Mouse (Mus musculus): ENCODE results near the gene Rpl7l1. TPM values are rescaled to one million over a fixed set of nuclear protein-coding genes. Genes with fewer than 3 reads are reported as not detected.

Rpl7l1 gene
- polyA plus RNA-seq (2014; fragmentation: Nextera tagmentation; extraction: Ambion mirVana), result 84.6 and 86.7 TPM in 2 replicates

DNA sequence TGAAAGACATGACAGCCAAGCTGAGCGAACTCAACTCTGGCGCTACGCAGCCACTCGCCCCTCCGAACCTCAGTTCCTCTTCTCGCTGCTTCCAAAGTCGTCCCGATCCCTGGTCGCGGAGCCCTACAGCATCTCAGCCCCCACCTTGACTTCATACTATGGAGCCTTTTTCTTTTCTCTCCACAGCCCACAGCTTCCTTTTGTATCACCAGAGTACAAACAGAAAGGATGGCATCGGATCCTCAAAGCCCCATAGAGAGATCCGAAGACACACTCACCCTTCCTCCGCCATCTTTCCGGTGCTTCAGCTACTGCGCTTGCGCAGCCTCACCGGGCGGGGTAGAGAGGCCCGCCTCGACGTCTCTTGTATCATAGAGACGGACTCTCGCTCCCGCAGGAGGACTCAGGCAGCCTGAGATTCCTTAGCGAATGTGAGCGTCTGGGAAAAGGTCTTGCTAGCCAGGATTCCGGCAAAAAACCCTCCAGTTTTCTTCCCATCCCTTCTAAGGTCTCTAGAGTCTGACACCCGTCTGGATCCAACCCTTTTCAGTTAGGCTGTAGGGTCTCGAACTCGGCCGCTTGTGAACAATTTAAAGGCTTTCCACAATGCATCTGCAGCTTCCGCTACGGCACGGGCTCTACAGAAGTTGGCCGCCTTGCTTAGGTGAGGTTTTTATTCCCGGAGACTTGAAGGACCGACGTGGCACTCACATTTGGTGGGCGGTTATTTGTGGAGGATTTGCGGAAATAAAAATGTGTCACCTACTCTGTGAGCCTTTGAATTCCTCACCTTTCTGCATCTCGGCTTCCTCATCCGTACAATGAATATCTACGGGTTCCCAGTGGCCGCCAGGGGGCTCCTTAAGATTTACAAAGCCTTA, at the start of gene Rpl7l1:
Gene Rpl7l1, minus strand, starts transcription at position 332 of the 881 bp plus-strand sequence.
- peak within 1 kb of the TSS; percentile 65 to 95 for H3K4me3 ChIP-seq (ENCODE audit: control insufficient read depth in 1 of 2, insufficient read depth in 1 of 2, low read depth in 1 of 2, low read length in 2 of 2)
- H3K4me1 ChIP-seq (ENCODE audit: control insufficient read depth in 2 of 2, insufficient read depth in 2 of 2, low read length in 2 of 2), result peaks cover 0 to 6% of the 10 kb centered on the region in 2 experiments; a peak in 2 of 4 replicates
- ATAC-seq (ENCODE audit: insufficient number of reproducible peaks, insufficient read depth, low FRiP score, low read depth), result peak; percentile 89
- H3K4me2 ChIP-seq (ENCODE audit: low read length), result peak within 1 kb of the TSS; percentile 71
- no peaks in the 10 kb centered on the region for H3K9me3 ChIP-seq (ENCODE audit: control insufficient read depth, low read length)
- H3K27ac ChIP-seq (replicated peaks in 1 of 2; ENCODE audit: control insufficient read depth in 1 of 2, insufficient read depth in 1 of 2, low read depth in 2 of 2, low read length in 2 of 2), result peak within 1 kb of the TSS; percentile 85 to 92
- H3K27me3 ChIP-seq (ENCODE audit: control insufficient read depth, insufficient read depth, low read length), result no peaks in the 10 kb centered on the region
- WGBS, result under 1% methylated on average over 44 of the region's 44 CpGs
- peak within 1 kb of the TSS; percentile 86 for H3K9ac ChIP-seq (ENCODE audit: low read length)
- H3K36me3 ChIP-seq (ENCODE audit: control insufficient read depth, insufficient read depth, low read length), result peaks cover 36% of the 10 kb centered on the region

DNA sequence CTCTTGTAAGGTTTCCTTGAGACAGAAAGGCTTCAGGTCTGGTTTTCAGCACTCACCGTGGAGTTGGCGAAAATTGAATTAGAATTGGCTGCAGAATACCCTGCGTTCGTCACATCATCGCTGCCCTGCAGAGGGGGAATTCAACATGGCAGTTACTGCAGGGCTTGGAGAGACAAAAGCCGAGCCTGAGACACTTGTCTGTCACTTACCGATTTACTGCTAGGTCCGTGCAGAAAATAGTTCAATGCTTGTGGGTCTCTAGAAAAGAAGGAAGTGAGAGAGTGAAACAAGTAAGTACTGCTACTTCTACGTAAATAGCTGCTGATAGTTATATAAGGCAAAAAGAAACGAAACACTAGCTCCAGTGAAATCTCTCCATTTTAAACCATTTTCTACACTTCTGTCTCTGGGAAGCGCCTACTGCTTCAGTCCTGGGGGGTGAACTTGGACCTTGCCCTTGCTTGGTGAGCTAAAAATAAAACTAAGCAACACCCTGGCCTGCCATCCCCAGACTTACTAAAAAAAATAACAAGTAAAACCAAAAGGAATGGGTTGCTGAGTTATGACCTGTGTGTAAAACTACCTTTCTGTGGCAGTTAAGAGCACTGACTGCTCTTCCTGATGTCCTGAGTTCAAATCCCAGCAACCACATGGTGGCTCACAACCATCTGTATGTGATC, 47.5 kb upstream of the Rpl7l1 start:
- Histone ChIP-seq H3K27ac (replicated peaks in 1 of 2; ENCODE audit: control insufficient read depth in 1 of 2, insufficient read depth in 1 of 2, low read depth in 2 of 2, low read length in 2 of 2) (no peak overlapping the region), H3K27me3 (ENCODE audit: control insufficient read depth, insufficient read depth, low read length) (no peaks in the 10 kb centered on the region), H3K4me2 (ENCODE audit: low read length) (no peak overlapping the region), H3K36me3 (ENCODE audit: control insufficient read depth, insufficient read depth, low read length) (peaks cover 32% of the 10 kb centered on the region), H3K9ac (ENCODE audit: low read length) (no peak overlapping the region), H3K9me3 (ENCODE audit: control insufficient read depth, low read length) (no peaks in the 10 kb centered on the region), H3K4me3 (ENCODE audit: control insufficient read depth in 1 of 2, insufficient read depth in 1 of 2, low read depth in 1 of 2, low read length in 2 of 2) (no peak overlapping the region), H3K4me1 (ENCODE audit: control insufficient read depth in 2 of 2, insufficient read depth in 2 of 2, low read length in 2 of 2) (peaks cover 0 to 2% of the 10 kb centered on the region in 2 experiments; a peak in 1 of 4 replicates)
- 80% methylated on average over 11 of the region's 11 CpGs for WGBS
- no peak for ATAC-seq (ENCODE audit: insufficient number of reproducible peaks, insufficient read depth, low FRiP score, low read depth)

- 90% methylated on average over 3 of the region's 3 CpGs for WGBS
- H3K9me3 ChIP-seq (ENCODE audit: control insufficient read depth, low read length), result no peaks in the 10 kb centered on the region
Observed at GRCm38 (mm10) chr17:46828935-46829334, 46.5 kb upstream of the Rpl7l1 start.

DNA sequence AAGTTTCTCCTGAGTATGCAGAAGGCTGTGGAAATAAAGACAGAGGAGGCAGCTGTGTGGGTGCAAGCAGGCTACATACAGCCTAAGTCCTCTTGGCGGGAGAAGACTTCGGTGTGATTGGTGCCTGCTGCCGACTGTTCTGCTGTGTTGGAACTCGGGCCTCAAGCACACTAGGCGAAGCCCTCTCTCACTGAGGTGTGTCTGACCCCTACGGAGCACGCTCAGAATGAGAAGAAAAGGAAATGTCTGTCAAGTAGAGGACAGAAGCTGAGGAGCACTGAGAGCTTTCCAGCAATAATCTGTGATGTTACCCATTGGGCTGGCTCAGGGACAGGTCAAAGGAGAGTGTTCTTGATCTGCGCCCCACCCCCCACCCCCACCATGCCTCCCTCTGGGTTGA, 40.6 kb upstream of the Rpl7l1 start:
- Histone ChIP-seq H3K4me2 (ENCODE audit: low read length) (no peak overlapping the region), H3K9ac (ENCODE audit: low read length) (no peak overlapping the region), H3K4me3 (ENCODE audit: control insufficient read depth in 1 of 2, insufficient read depth in 1 of 2, low read depth in 1 of 2, low read length in 2 of 2) (no peak overlapping the region), H3K4me1 (ENCODE audit: control insufficient read depth in 2 of 2, insufficient read depth in 2 of 2, low read length in 2 of 2) (peaks cover 0 to 6% of the 10 kb centered on the region in 2 experiments; a peak in 1 of 4 replicates), H3K27ac (replicated peaks in 1 of 2; ENCODE audit: control insufficient read depth in 1 of 2, insufficient read depth in 1 of 2, low read depth in 2 of 2, low read length in 2 of 2) (no peak overlapping the region), H3K36me3 (ENCODE audit: control insufficient read depth, insufficient read depth, low read length) (peaks cover 67% of the 10 kb centered on the region), H3K27me3 (ENCODE audit: control insufficient read depth, insufficient read depth, low read length) (no peaks in the 10 kb centered on the region), H3K9me3 (ENCODE audit: control insufficient read depth, low read length) (no peaks in the 10 kb centered on the region)
- ATAC-seq (ENCODE audit: insufficient number of reproducible peaks, insufficient read depth, low FRiP score, low read depth), result no peak
- WGBS, result 89% methylated on average over 8 of the region's 8 CpGs

More at GRCm38 (mm10) chr17:46828935-46829334, 46.5 kb upstream of the Rpl7l1 start:
- Histone ChIP-seq H3K4me2 (ENCODE audit: low read length) (no peak overlapping the region), H3K4me3 (ENCODE audit: control insufficient read depth in 1 of 2, insufficient read depth in 1 of 2, low read depth in 1 of 2, low read length in 2 of 2) (no peak overlapping the region), H3K36me3 (ENCODE audit: control insufficient read depth, insufficient read depth, low read length) (peaks cover 42% of the 10 kb centered on the region), H3K27ac (replicated peaks in 1 of 2; ENCODE audit: control insufficient read depth in 1 of 2, insufficient read depth in 1 of 2, low read depth in 2 of 2, low read length in 2 of 2) (no peak overlapping the region), H3K27me3 (ENCODE audit: control insufficient read depth, insufficient read depth, low read length) (no peaks in the 10 kb centered on the region), H3K4me1 (ENCODE audit: control insufficient read depth in 2 of 2, insufficient read depth in 2 of 2, low read length in 2 of 2) (peaks cover 0 to 2% of the 10 kb centered on the region in 2 experiments; a peak in 1 of 4 replicates), H3K9ac (ENCODE audit: low read length) (no peak overlapping the region)
- no peak for ATAC-seq (ENCODE audit: insufficient number of reproducible peaks, insufficient read depth, low FRiP score, low read depth)

GRCm38 (mm10) chr17:46820628-46821027, 38.2 kb upstream of the Rpl7l1 start:
- 96% methylated on average over 7 of the region's 7 CpGs for WGBS
- H3K4me3 ChIP-seq (ENCODE audit: control insufficient read depth in 1 of 2, insufficient read depth in 1 of 2, low read depth in 1 of 2, low read length in 2 of 2), result no peak overlapping the region
- H3K27ac ChIP-seq (replicated peaks in 1 of 2; ENCODE audit: control insufficient read depth in 1 of 2, insufficient read depth in 1 of 2, low read depth in 2 of 2, low read length in 2 of 2), result no peak overlapping the region
- H3K9me3 ChIP-seq (ENCODE audit: control insufficient read depth, low read length), result no peaks in the 10 kb centered on the region
- no peak overlapping the region for H3K4me2 ChIP-seq (ENCODE audit: low read length)
- H3K27me3 ChIP-seq (ENCODE audit: control insufficient read depth, insufficient read depth, low read length), result no peaks in the 10 kb centered on the region
- ATAC-seq (ENCODE audit: insufficient number of reproducible peaks, insufficient read depth, low FRiP score, low read depth), result no peak
- H3K36me3 ChIP-seq (ENCODE audit: control insufficient read depth, insufficient read depth, low read length), result peaks cover 65% of the 10 kb centered on the region
- H3K4me1 ChIP-seq (ENCODE audit: control insufficient read depth in 2 of 2, insufficient read depth in 2 of 2, low read length in 2 of 2), result peaks cover 0 to 6% of the 10 kb centered on the region in 2 experiments; a peak in 1 of 4 replicates
- H3K9ac ChIP-seq (ENCODE audit: low read length), result no peak overlapping the region

- 85% methylated on average over 12 of the region's 12 CpGs for WGBS
- Histone ChIP-seq H3K36me3 (ENCODE audit: control insufficient read depth, insufficient read depth, low read length) (peaks cover 55% of the 10 kb centered on the region), H3K4me2 (ENCODE audit: low read length) (no peak overlapping the region)
Observed at GRCm38 (mm10) chr17:46817734-46818158, 35.3 kb upstream of the Rpl7l1 start.

GRCm38 (mm10) chr17:46816306-46816705, 33.8 kb upstream of the Rpl7l1 start:
- no peak for ATAC-seq (ENCODE audit: insufficient number of reproducible peaks, insufficient read depth, low FRiP score, low read depth)
- 83% methylated on average over 13 of the region's 13 CpGs for WGBS
- peaks cover 59% of the 10 kb centered on the region for H3K36me3 ChIP-seq (ENCODE audit: control insufficient read depth, insufficient read depth, low read length)

More at GRCm38 (mm10) chr17:46817734-46818158, 35.3 kb upstream of the Rpl7l1 start:
- Histone ChIP-seq H3K4me1 (ENCODE audit: control insufficient read depth in 2 of 2, insufficient read depth in 2 of 2, low read length in 2 of 2) (peaks cover 0 to 6% of the 10 kb centered on the region in 2 experiments; a peak in 1 of 4 replicates), H3K4me3 (ENCODE audit: control insufficient read depth in 1 of 2, insufficient read depth in 1 of 2, low read depth in 1 of 2, low read length in 2 of 2) (no peak overlapping the region), H3K9me3 (ENCODE audit: control insufficient read depth, low read length) (no peaks in the 10 kb centered on the region), H3K9ac (ENCODE audit: low read length) (no peak overlapping the region), H3K27me3 (ENCODE audit: control insufficient read depth, insufficient read depth, low read length) (no peaks in the 10 kb centered on the region), H3K27ac (replicated peaks in 1 of 2; ENCODE audit: control insufficient read depth in 1 of 2, insufficient read depth in 1 of 2, low read depth in 2 of 2, low read length in 2 of 2) (no peak overlapping the region)
- no peak for ATAC-seq (ENCODE audit: insufficient number of reproducible peaks, insufficient read depth, low FRiP score, low read depth)

More at GRCm38 (mm10) chr17:46816306-46816705, 33.8 kb upstream of the Rpl7l1 start:
- Histone ChIP-seq H3K27ac (replicated peaks in 1 of 2; ENCODE audit: control insufficient read depth in 1 of 2, insufficient read depth in 1 of 2, low read depth in 2 of 2, low read length in 2 of 2) (no peak overlapping the region), H3K4me3 (ENCODE audit: control insufficient read depth in 1 of 2, insufficient read depth in 1 of 2, low read depth in 1 of 2, low read length in 2 of 2) (no peak overlapping the region), H3K9me3 (ENCODE audit: control insufficient read depth, low read length) (no peaks in the 10 kb centered on the region), H3K9ac (ENCODE audit: low read length) (no peak overlapping the region), H3K4me2 (ENCODE audit: low read length) (no peak overlapping the region), H3K4me1 (ENCODE audit: control insufficient read depth in 2 of 2, insufficient read depth in 2 of 2, low read length in 2 of 2) (peaks cover 0 to 6% of the 10 kb centered on the region in 2 experiments; a peak in 1 of 4 replicates), H3K27me3 (ENCODE audit: control insufficient read depth, insufficient read depth, low read length) (no peaks in the 10 kb centered on the region)
